Mouse (Mus musculus): ENCODE data around the gene Rimkla.

GRCm38 (mm10) chr4:119467720-119468380, 24.6 kb downstream of the Rimkla start:
- TF ChIP-seq CTCF (IDR thresholded peaks at IDR 0.05; ENCODE audit: low read depth): no peak
- TF ChIP-seq EP300 (IDR thresholded peaks at IDR 0.05; ENCODE audit: low read depth): no peak
